In genomic region chr1:172530544-172531220, GRCm38 (mm10) we compare ENCODE assay signal across 11 mouse cellular contexts. TPM values are rescaled to one million over a fixed set of nuclear protein-coding genes. Genes with fewer than 3 reads are reported as not detected.
DNase-seq lines count a peak whose midpoint lies in the region; ATAC-seq and TF ChIP-seq lines count a peak whose summit lies in the region.
"Had no signal": no experiment of that assay in that cellular context is flagged by ENCODE, and none has a peak within 500 bp of the region (broad histone marks: within the 10 kb centered on the region; RNA-seq: fewer than 3 reads in every experiment).

No protein-coding gene starts in this region.

- TF ChIP-seq POLR2A in lung, adult 2 months (IDR thresholded peaks at IDR 0.05; ENCODE audit: borderline replicate concordance, extremely low read depth, low read depth, low read length): no peak

- H3K9me3 ChIP-seq in lung, embryonic 16.5 days (ENCODE audit: control insufficient read depth, low read length): no peaks in the 10 kb centered on the region
- H3K9me3 ChIP-seq in neural tube, embryonic 13.5 days: no peaks in the 10 kb centered on the region

- no peaks in the 10 kb centered on the region for H3K36me3 ChIP-seq in lung, embryonic 16.5 days (ENCODE audit: control insufficient read depth, insufficient read depth, low read length)
- H3K36me3 ChIP-seq in neural tube, embryonic 13.5 days: no peaks in the 10 kb centered on the region

- 24% methylated on average over 8 of the region's 8 CpGs for WGBS in lung, embryonic 16.5 days
- 45% methylated on average over 8 of the region's 8 CpGs for WGBS in lung, adult 2 months
- 19% methylated on average over 8 of the region's 8 CpGs for WGBS in neural tube, embryonic 13.5 days

- TF ChIP-seq CTCF in lung, adult 2 months (IDR thresholded peaks at IDR 0.05; ENCODE audit: insufficient read depth, low read length): no peak

- no peak overlapping the region for H3K4me3 ChIP-seq in lung, embryonic 16.5 days (ENCODE audit: low read length)
- no peak overlapping the region for H3K4me3 ChIP-seq in lung, adult 2 months (replicated peaks; ENCODE audit: extremely low read depth, low read depth, low read length)
- H3K4me3 ChIP-seq in neural tube, embryonic 13.5 days: no peak overlapping the region

- H3K27ac ChIP-seq in lung, embryonic 16.5 days (ENCODE audit: low read length): no peak overlapping the region
- H3K27ac ChIP-seq in neural tube, embryonic 13.5 days (replicated peaks): no peak overlapping the region; the same call in 1 of the 2 replicates

- H3K27me3 ChIP-seq in lung, embryonic 16.5 days (ENCODE audit: control insufficient read depth, insufficient read depth, low read depth, low read length): no peaks in the 10 kb centered on the region
- H3K27me3 ChIP-seq in neural tube, embryonic 13.5 days: peaks cover 32% of the 10 kb centered on the region

- H3K4me2 ChIP-seq in lung, embryonic 16.5 days (ENCODE audit: low read depth, low read length): no peak overlapping the region
- H3K4me2 ChIP-seq in neural tube, embryonic 13.5 days: no peak overlapping the region

- H3K4me1 ChIP-seq in lung, embryonic 16.5 days (replicated peaks; ENCODE audit: control insufficient read depth, insufficient read depth, low read length): peaks cover 31% of the 10 kb centered on the region
- peaks cover 3% of the 10 kb centered on the region; the same call in 1 of the 2 replicates for H3K4me1 ChIP-seq in lung, adult 2 months (ENCODE audit: control insufficient read depth, insufficient read depth, low read length)
- peaks cover 40% of the 10 kb centered on the region for H3K4me1 ChIP-seq in neural tube, embryonic 13.5 days (replicated peaks)

- no peak overlapping the region for H3K9ac ChIP-seq in lung, embryonic 16.5 days (ENCODE audit: low read length)
- no peak overlapping the region for H3K9ac ChIP-seq in neural tube, embryonic 13.5 days

- no peak for DNase-seq in lung, adult 2 months
- DNase-seq in embryo, embryonic 10 days (ENCODE audit: low spot score): peak; percentile 76
- DNase-seq in layer of hippocampus, adult 11-12 months (ENCODE audit: low spot score): no peak
- DNase-seq in left cerebral cortex, adult 18-20 months (ENCODE audit: low spot score in 2 of 2): no peak
- DNase-seq: cerebellum, adult 11 months; kidney, postnatal 25 days; thymus, postnatal 25 days had no signal

- peak; percentile 37 for ATAC-seq in lung, embryonic 16.5 days (ENCODE audit: low read depth)
- peak; percentile 10; the same call in 1 of the 2 replicates for ATAC-seq in granulocyte monocyte progenitor cell, adult 5-6 weeks (replicated peaks; ENCODE audit: poor library complexity, severe bottlenecking)
- ATAC-seq in neural tube, embryonic 13.5 days (ENCODE audit: low read depth): peak; percentile 34

RNA-seq across cellular contexts. Expression of gene Cfap45, which starts 10.1 kb away (rescaled TPM):
- 15.4 and 19.2 TPM in 2 replicates for polyA plus RNA-seq in lung, embryonic 16.5 days (2015; fragmentation: Nextera tagmentation; extraction: Ambion mirVana)
- 7.1 and 7.3 TPM in 2 replicates for polyA plus RNA-seq in lung, adult 2 months (2012; rRNA removed)
- total RNA-seq in granulocyte monocyte progenitor cell, adult 5-6 weeks (2014; fragmentation: Nextera tagmentation): not detected in 2 replicates
- total RNA-seq in granulocyte monocyte progenitor cell, adult 5-6 weeks (2017): 0.46 TPM in 1 of 2 replicates, not detected in the other
- 2.5 and 3.1 TPM in 2 replicates for polyA plus RNA-seq in neural tube, embryonic 13.5 days (2015; fragmentation: Nextera tagmentation; extraction: Ambion mirVana)
- total RNA-seq in left cerebral cortex, adult 18-20 months (2021): 1 to 10 TPM; 2.9 to 4.2 TPM

RNA-seq across cellular contexts. Expression of gene Vsig8, which starts 25.1 kb away (rescaled TPM):
- 0.11 and 0.34 TPM in 2 replicates for polyA plus RNA-seq in lung, embryonic 16.5 days (2015; fragmentation: Nextera tagmentation; extraction: Ambion mirVana)
- polyA plus RNA-seq in lung, adult 2 months (2012; rRNA removed): 0.37 and 12.5 TPM in 2 replicates
- not detected in 2 replicates for total RNA-seq in granulocyte monocyte progenitor cell, adult 5-6 weeks (2014; fragmentation: Nextera tagmentation)
- not detected in 2 replicates for total RNA-seq in granulocyte monocyte progenitor cell, adult 5-6 weeks (2017)
- 0.82 and 0.85 TPM in 2 replicates for polyA plus RNA-seq in neural tube, embryonic 13.5 days (2015; fragmentation: Nextera tagmentation; extraction: Ambion mirVana)
- under 1 TPM; 0.21 to 0.23 TPM for total RNA-seq in left cerebral cortex, adult 18-20 months (2021)
- total RNA-seq: gastrocnemius, adult 18-20 months had no signal

RNA-seq across cellular contexts. Expression of gene Tagln2, which starts 30.8 kb away (rescaled TPM):
- 662 and 695 TPM in 2 replicates for polyA plus RNA-seq in lung, embryonic 16.5 days (2015; fragmentation: Nextera tagmentation; extraction: Ambion mirVana)
- 585 and 594 TPM in 2 replicates for polyA plus RNA-seq in lung, adult 2 months (2012; rRNA removed)
- 629 and 731 TPM in 2 replicates for total RNA-seq in granulocyte monocyte progenitor cell, adult 5-6 weeks (2014; fragmentation: Nextera tagmentation)
- 281 and 350 TPM in 2 replicates for total RNA-seq in granulocyte monocyte progenitor cell, adult 5-6 weeks (2017)
- polyA plus RNA-seq in neural tube, embryonic 13.5 days (2015; fragmentation: Nextera tagmentation; extraction: Ambion mirVana): 160 and 187 TPM in 2 replicates
- 10 to 100 TPM in 1 of 2 experiments, 1 to 10 TPM in 1; 8.2 to 12.3 TPM for total RNA-seq in left cerebral cortex, adult 18-20 months (2021)

RNA-seq across cellular contexts. Expression of gene Igsf9, which starts 49.1 kb away (rescaled TPM):
- polyA plus RNA-seq in lung, embryonic 16.5 days (2015; fragmentation: Nextera tagmentation; extraction: Ambion mirVana): 17.4 and 20.4 TPM in 2 replicates
- 11.1 and 11.8 TPM in 2 replicates for polyA plus RNA-seq in lung, adult 2 months (2012; rRNA removed)
- not detected in 2 replicates for total RNA-seq in granulocyte monocyte progenitor cell, adult 5-6 weeks (2014; fragmentation: Nextera tagmentation)
- not detected in 2 replicates for total RNA-seq in granulocyte monocyte progenitor cell, adult 5-6 weeks (2017)
- 62.6 and 65.9 TPM in 2 replicates for polyA plus RNA-seq in neural tube, embryonic 13.5 days (2015; fragmentation: Nextera tagmentation; extraction: Ambion mirVana)
- 1 to 10 TPM; 6.3 to 7.0 TPM for total RNA-seq in left cerebral cortex, adult 18-20 months (2021)

RNA-seq across cellular contexts. Expression of gene Slamf9, which starts 55.5 kb away (rescaled TPM):
- polyA plus RNA-seq in lung, embryonic 16.5 days (2015; fragmentation: Nextera tagmentation; extraction: Ambion mirVana): 0.57 and 0.64 TPM in 2 replicates
- polyA plus RNA-seq in lung, adult 2 months (2012; rRNA removed): 10.6 and 15.2 TPM in 2 replicates
- total RNA-seq in granulocyte monocyte progenitor cell, adult 5-6 weeks (2014; fragmentation: Nextera tagmentation): not detected in 2 replicates
- total RNA-seq in granulocyte monocyte progenitor cell, adult 5-6 weeks (2017): 0.26 TPM in 1 of 2 replicates, not detected in the other
- 0.37 TPM in 1 of 2 replicates, not detected in the other for polyA plus RNA-seq in neural tube, embryonic 13.5 days (2015; fragmentation: Nextera tagmentation; extraction: Ambion mirVana)
- total RNA-seq in left cerebral cortex, adult 18-20 months (2021): 1 to 10 TPM in 1 of 2 experiments, under 1 TPM in 1; 0.61 to 1.0 TPM
